Mouse (Mus musculus): ENCODE data around the gene Mtmr2. TPM values are rescaled to one million over a fixed set of nuclear protein-coding genes. Genes with fewer than 3 reads are reported as not detected.

Mtmr2 gene
- total and polyA plus RNA-seq, 3 experiments, result 7.2 to 22.4 (median 19.6) TPM

DNA sequence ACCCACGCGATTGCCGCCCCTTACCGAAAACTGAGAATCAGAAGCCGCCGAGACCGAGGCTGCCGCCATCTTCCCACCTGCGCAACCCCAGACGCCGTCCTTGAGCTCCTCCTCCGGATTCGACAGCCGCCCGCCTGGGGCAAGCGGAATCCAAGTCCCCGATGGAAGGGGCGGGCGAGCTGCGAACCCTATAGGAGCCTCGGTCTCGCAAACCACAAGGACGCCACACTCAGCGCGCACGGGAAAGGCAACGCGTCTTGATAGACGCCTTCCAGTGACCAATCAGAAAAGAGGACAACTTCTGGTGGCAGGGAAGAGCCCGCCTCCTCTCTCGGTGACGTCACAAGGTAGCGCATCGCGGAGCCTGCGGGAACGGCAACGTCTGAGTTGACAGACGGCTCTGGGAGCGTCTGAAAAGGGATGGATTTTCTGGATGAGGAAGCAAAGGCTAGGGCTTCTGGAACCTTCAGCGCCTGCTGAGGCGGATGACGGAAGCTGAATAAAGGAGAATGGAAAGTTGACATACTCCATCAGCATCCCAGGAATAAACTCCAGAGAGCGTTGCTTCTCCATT lies 78.7 kb downstream of the Mtmr2 start, which contains the start of gene Cep57:
TSS of gene Cep57 (minus strand) at position 276 of the 574 bp plus-strand sequence.
- DNase-seq, result peak; percentile 91 to 97
- Histone ChIP-seq H3K4me1 (ENCODE audit: control insufficient read depth, insufficient read depth, low read length) (peaks cover 2% of the 10 kb centered on the region; the same call in 1 of the 2 replicates), H3K79me2 (replicated peaks; ENCODE audit: control insufficient read depth, insufficient read depth, low read length) (0 out of 2 replicates have a peak, but pooled peaks cover 1% of the 10 kb centered on the region), H3K9ac (ENCODE audit: low read depth, low read length) (peak within 1 kb of the TSS; percentile 89), H3K36me3 (ENCODE audit: control insufficient read depth, insufficient read depth, low read length) (peaks cover 17% of the 10 kb centered on the region), H3K4me3 (peak within 1 kb of the TSS; percentile 91), H3K27me3 (ENCODE audit: control insufficient read depth, insufficient read depth, low read length) (no peaks in the 10 kb centered on the region), H3K27ac (peak within 1 kb of the TSS; percentile 91)
- TF ChIP-seq EP300 (IDR thresholded peaks at IDR 0.05; ENCODE audit: insufficient read depth, low read depth, low read length) (0 out of 2 replicates have a peak, but pooled peaks have one; percentile 19), CTCF (IDR thresholded peaks at IDR 0.05) (no peak), POLR2A (IDR thresholded peaks at IDR 0.05; ENCODE audit: insufficient read depth, low read depth, low read length) (peak; percentile 81)
- under 1% methylated on average over 44 of the region's 44 CpGs for WGBS
- intact Hi-C loops (cut with DNase I), result loop anchor here (2.0 to 5.0 kb wide), 3 partner anchors 78 to 580 kb away; partner anchors contain the start of genes Ccdc82, Maml2 and Mtmr2

DNA sequence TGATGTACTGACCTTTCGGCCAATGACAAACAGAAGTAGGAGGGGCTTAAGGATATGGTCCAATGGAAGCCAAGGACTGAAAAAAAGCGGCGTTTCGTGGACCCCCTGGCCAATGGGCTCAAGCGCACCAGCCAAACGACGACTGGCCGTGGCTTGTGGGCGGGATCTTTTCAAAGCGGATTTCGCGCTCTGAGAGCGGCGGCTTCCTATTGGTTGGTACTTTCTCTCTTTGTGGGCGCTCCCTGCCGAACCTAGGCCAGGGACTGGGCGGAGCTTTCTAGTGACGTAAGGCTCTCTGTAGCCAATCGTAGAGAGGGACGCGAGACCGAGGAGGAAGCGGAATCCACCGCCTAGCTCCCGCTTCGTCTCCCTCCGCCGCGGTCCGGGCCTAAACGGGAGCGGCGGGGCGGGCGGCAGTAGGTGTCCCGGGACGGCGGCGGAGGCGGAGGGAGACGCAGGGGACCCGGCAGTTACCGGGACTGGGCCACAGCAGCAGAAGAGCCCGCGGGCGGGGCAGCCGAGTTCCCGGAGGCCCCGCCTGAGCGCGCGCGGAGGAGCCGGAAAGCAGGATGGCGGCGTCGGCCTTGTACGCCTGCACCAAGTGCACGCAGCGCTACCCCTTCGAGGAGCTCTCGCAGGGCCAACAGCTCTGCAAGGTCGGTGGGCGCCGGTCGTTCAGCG lies 79.3 kb downstream of the Mtmr2 start, which contains the start of gene Fam76b:
TSS of gene Fam76b (plus strand) at position 311 of the 681 bp plus-strand sequence.
- intact Hi-C loops (cut with DNase I), result loop anchor here (2.0 to 5.0 kb wide), 3 partner anchors 79 to 581 kb away; partner anchors contain the start of genes Ccdc82, Maml2 and Mtmr2
- WGBS, result under 1% methylated on average over 67 of the region's 67 CpGs
- Histone ChIP-seq H3K27ac (peak within 1 kb of the TSS; percentile 91), H3K4me3 (peak within 1 kb of the TSS; percentile 91), H3K27me3 (ENCODE audit: control insufficient read depth, insufficient read depth, low read length) (no peaks in the 10 kb centered on the region), H3K79me2 (replicated peaks; ENCODE audit: control insufficient read depth, insufficient read depth, low read length) (0 out of 2 replicates have a peak, but pooled peaks cover under 1% of the 10 kb centered on the region), H3K9ac (ENCODE audit: low read depth, low read length) (peak within 1 kb of the TSS; percentile 89), H3K4me1 (ENCODE audit: control insufficient read depth, insufficient read depth, low read length) (peaks cover 2% of the 10 kb centered on the region; the same call in 1 of the 2 replicates), H3K36me3 (ENCODE audit: control insufficient read depth, insufficient read depth, low read length) (peaks cover 17% of the 10 kb centered on the region)
- DNase-seq, result peak; percentile 99 to 100
- TF ChIP-seq CTCF (IDR thresholded peaks at IDR 0.05) (no peak; the same call in 1 of the 2 replicates), POLR2A (IDR thresholded peaks at IDR 0.05; ENCODE audit: insufficient read depth, low read depth, low read length) (peak; percentile 75)

DNA sequence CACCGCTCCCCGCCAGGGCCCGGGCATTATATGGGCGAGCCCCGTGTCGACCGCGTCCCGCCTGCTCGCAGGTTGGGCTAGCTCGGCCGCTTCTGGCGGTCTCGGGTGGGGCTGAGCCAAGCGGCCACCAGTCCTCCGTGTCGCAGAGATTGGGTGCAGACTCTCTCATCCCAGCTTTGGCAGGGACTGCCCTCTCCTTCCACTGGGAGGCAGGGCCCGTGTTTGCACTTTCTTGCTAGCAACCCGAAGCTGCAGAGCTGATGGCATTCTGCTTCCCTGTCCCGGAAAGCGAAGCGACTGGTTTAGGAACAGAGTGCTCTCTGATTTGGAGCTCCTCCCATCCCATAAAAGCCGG lies 79.9 kb downstream of the Mtmr2 start:
- no peaks in the 10 kb centered on the region for H3K79me2 ChIP-seq (replicated peaks; ENCODE audit: control insufficient read depth, insufficient read depth, low read length)
- TF ChIP-seq CTCF (IDR thresholded peaks at IDR 0.05), result no peak
- TF ChIP-seq POLR2A (IDR thresholded peaks at IDR 0.05; ENCODE audit: insufficient read depth, low read depth, low read length), result no peak; the same call in 1 of the 2 replicates
- no peak for TF ChIP-seq EP300 (IDR thresholded peaks at IDR 0.05; ENCODE audit: insufficient read depth, low read depth, low read length)
- peak overlapping the region; percentile 89 for H3K9ac ChIP-seq (ENCODE audit: low read depth, low read length)
- peak overlapping the region; percentile 91 for H3K27ac ChIP-seq
- H3K4me3 ChIP-seq, result peak overlapping the region; percentile 91
- no peaks in the 10 kb centered on the region for H3K27me3 ChIP-seq (ENCODE audit: control insufficient read depth, insufficient read depth, low read length)
- intact Hi-C loops (cut with DNase I), result loop anchor here (5.0 kb wide), 1 partner anchor 531 kb away; the partner anchor contains the start of gene Maml2
- H3K36me3 ChIP-seq (ENCODE audit: control insufficient read depth, insufficient read depth, low read length), result peaks cover 17% of the 10 kb centered on the region
- WGBS, result 0% methylated on average over 23 of the region's 23 CpGs
- no peak for DNase-seq
- peaks cover 2% of the 10 kb centered on the region; the same call in 1 of the 2 replicates for H3K4me1 ChIP-seq (ENCODE audit: control insufficient read depth, insufficient read depth, low read length)

DNA sequence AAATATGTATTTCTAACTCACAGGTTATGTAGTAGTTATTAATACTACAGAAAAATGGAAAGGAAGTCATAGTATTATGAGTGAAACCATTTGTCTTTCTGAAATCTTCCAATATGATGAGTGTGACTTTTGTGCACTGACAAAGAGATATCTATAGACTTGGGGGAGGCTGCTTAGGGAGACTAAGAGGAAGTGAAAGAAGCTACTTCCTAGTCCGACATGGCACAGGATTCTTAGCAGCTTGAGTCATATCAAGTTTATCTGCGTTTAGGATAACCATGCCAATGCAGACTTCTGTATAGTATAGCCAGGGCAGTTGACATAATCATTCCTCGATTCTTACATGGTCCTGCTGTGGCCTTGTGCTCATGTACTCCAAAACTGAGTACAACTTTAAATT lies 87.0 kb downstream of the Mtmr2 start:
- Histone ChIP-seq H3K79me2 (replicated peaks; ENCODE audit: control insufficient read depth, insufficient read depth, low read length) (no peaks in the 10 kb centered on the region), H3K9ac (ENCODE audit: low read depth, low read length) (no peak overlapping the region), H3K4me1 (ENCODE audit: control insufficient read depth, insufficient read depth, low read length) (no peaks in the 10 kb centered on the region), H3K4me3 (no peak overlapping the region), H3K27ac (no peak overlapping the region), H3K36me3 (ENCODE audit: control insufficient read depth, insufficient read depth, low read length) (peaks cover 26% of the 10 kb centered on the region), H3K27me3 (ENCODE audit: control insufficient read depth, insufficient read depth, low read length) (no peaks in the 10 kb centered on the region)
- no peak for TF ChIP-seq CTCF (IDR thresholded peaks at IDR 0.05)
- TF ChIP-seq POLR2A (IDR thresholded peaks at IDR 0.05; ENCODE audit: insufficient read depth, low read depth, low read length), result no peak
- no peak for TF ChIP-seq EP300 (IDR thresholded peaks at IDR 0.05; ENCODE audit: insufficient read depth, low read depth, low read length)
- intact Hi-C loops (cut with DNase I), result no loop called here
- DNase-seq, result no peak
- WGBS, result 64% methylated on average over 3 of the region's 3 CpGs

DNA sequence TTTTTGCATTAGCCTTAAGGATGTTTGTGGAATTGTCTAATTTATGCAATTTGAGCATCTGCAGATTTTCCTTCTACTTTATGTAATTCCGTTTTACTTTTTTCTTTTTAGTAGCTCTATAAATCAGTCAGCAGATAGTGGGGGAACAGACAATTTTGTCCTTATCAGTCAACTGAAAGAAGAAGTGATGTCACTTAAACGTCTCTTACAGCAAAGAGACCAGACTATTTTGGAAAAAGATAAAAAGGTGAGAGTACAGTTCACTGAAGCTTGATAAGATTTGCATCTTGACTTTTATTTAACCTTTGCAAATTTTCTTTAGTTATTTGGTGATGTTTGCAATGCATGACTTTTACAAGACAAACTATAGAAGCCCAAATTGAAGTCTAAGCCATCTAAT lies 88.5 kb downstream of the Mtmr2 start:
- H3K36me3 ChIP-seq (ENCODE audit: control insufficient read depth, insufficient read depth, low read length), result peaks cover 26% of the 10 kb centered on the region
- WGBS, result 44% methylated on average over 2 of the region's 2 CpGs

More for the DNA sequence above, 88.5 kb downstream of the Mtmr2 start:
- DNase-seq, result no peak
- H3K79me2 ChIP-seq (replicated peaks; ENCODE audit: control insufficient read depth, insufficient read depth, low read length), result no peaks in the 10 kb centered on the region
- H3K9ac ChIP-seq (ENCODE audit: low read depth, low read length), result no peak overlapping the region
- H3K27ac ChIP-seq, result no peak overlapping the region
- no peak overlapping the region for H3K4me3 ChIP-seq
- TF ChIP-seq CTCF (IDR thresholded peaks at IDR 0.05) (no peak), EP300 (IDR thresholded peaks at IDR 0.05; ENCODE audit: insufficient read depth, low read depth, low read length) (no peak), POLR2A (IDR thresholded peaks at IDR 0.05; ENCODE audit: insufficient read depth, low read depth, low read length) (no peak)
- H3K27me3 ChIP-seq (ENCODE audit: control insufficient read depth, insufficient read depth, low read length), result no peaks in the 10 kb centered on the region
- intact Hi-C loops (cut with DNase I), result no loop called here
- H3K4me1 ChIP-seq (ENCODE audit: control insufficient read depth, insufficient read depth, low read length), result no peaks in the 10 kb centered on the region
